Mouse (Mus musculus) heart, adult 2 months (tissue): ENCODE data around the gene Olfr633. TPM values are rescaled to one million over a fixed set of nuclear protein-coding genes. Genes with fewer than 3 reads are reported as not detected.
"Not testable (repeated sequence)": the region's sequence is repeated elsewhere in the genome, so short reads cannot be mapped to it uniquely, and the experiment has no call there.

Source experiments
- DNase-seq, 2 experiments: peaks; one replicate each; pipeline ENCODE4 v3.0.0; 2021
- H3K27ac ChIP-seq: fragments of 200-600 bp; 2 replicates; pipeline ENCODE4 v1.8.1; 2022
- H3K27me3 ChIP-seq: fragments of 200-500 bp; 2 replicates; pipeline ENCODE4 v1.6.1; 2012; ENCODE audit warnings: mild to moderate bottlenecking, low read length, inconsistent platforms, mixed read lengths; ENCODE audit not compliant: control insufficient read depth, insufficient read depth
- H3K36me3 ChIP-seq: fragments of 200-500 bp; 2 replicates; pipeline ENCODE4 v1.6.1; 2012; ENCODE audit warnings: low read length, inconsistent platforms; ENCODE audit not compliant: control insufficient read depth, insufficient read depth
- H3K4me1 ChIP-seq: fragments of 200-500 bp; 2 replicates; pipeline ENCODE4 v1.6.1; 2011; ENCODE audit warnings: low read length; ENCODE audit not compliant: control insufficient read depth, insufficient read depth
- H3K4me3 ChIP-seq: fragments of 200-600 bp; 2 replicates; pipeline ENCODE4 v1.8.1; 2022
- H3K79me2 ChIP-seq: fragments of 200-500 bp; replicated peaks from 2 replicates; pipeline ENCODE4 v1.6.1; 2012; ENCODE audit warnings: mild to moderate bottlenecking, inconsistent platforms, low read length, moderate library complexity, mixed read lengths; ENCODE audit not compliant: control insufficient read depth, insufficient read depth
- H3K9ac ChIP-seq: fragments of 200-500 bp; 2 replicates; pipeline ENCODE4 v1.6.1; 2012; ENCODE audit warnings: low read depth, mild to moderate bottlenecking, control low read depth, inconsistent platforms, low read length, mixed read lengths
- CTCF ChIP-seq: fragments of 200-600 bp; IDR thresholded peaks from 2 replicates; pipeline ENCODE4 v1.8.1; 2022; ENCODE audit warnings: antibody characterized with exemption, mild to moderate bottlenecking, moderate library complexity
- EP300 ChIP-seq: fragments of 200-500 bp; IDR thresholded peaks from 2 replicates; pipeline ENCODE4 v1.6.1; 2011; ENCODE audit warnings: low read depth, low read length, control low read depth; ENCODE audit not compliant: insufficient read depth
- POLR2A ChIP-seq: fragments of 200-500 bp; IDR thresholded peaks from 2 replicates; pipeline ENCODE4 v1.6.1; 2011; ENCODE audit warnings: mild to moderate bottlenecking, low read depth, low read length, control low read depth; ENCODE audit not compliant: insufficient read depth
- WGBS: fragments of 180-500 bp; shearing (Covaris S2); methylation state at CpG from one replicate; pipeline ENCODE4 v1.1.7; 2018; 5-methylcytosine and 5-hydroxymethylcytosine counted together
- intact Hi-C: fragments of 180-260 bp; cut with DNase I; formaldehyde crosslinking; loops from one replicate; pipeline ENCODE4 v1.15.1; 2025
- polyA plus RNA-seq: library from polyadenylated mRNA; depleted of rRNA; stranded (reverse); fragments of >200 nt; gene quantifications from 2 replicates; pipeline ENCODE4 v1.2.3, GENCODE M21; 2012; rRNA removed
- total RNA-seq, 2 experiments: library from RNA; stranded (reverse); gene quantifications; 2 replicates each; pipeline ENCODE4 v1.2.3; 2021

Olfr633 gene
- total and polyA plus RNA-seq, 3 experiments, result not detected

DNA sequence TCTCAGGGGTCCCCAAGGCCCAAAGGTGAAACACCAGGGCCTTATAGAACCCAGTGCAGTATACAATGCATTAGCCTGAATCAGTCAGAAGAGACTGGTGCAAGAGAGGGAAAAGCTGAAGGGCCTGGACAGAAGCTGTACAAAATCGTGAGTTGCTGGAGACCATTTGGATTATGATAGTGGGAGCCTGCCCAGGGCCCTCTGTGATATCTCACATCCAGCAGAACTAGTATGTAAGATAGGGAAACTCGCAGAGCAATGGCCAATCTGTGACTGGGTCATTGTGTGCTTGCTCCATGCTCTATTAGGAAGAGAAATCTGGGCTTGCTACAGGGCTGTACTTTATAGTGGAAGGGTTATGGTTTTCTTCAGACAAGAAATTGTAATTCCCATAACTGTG is 10.0 kb upstream of the Olfr633 start, which contains the start of gene Olfr632:
Gene Olfr632 (plus strand): TSS at position 84 of the 400 bp plus-strand sequence.
- Histone ChIP-seq H3K4me3 (no peak within 1 kb of the TSS), H3K27ac (no peak within 1 kb of the TSS), H3K36me3 (no peaks in the 10 kb centered on the region), H3K4me1 (no peaks in the 10 kb centered on the region), H3K79me2 (no peaks in the 10 kb centered on the region), H3K27me3 (no peaks in the 10 kb centered on the region), H3K9ac (no peak within 1 kb of the TSS)
- DNase-seq, result no peak
- intact Hi-C loops, result no loop called here
- TF ChIP-seq POLR2A, result no peak
- no peak for TF ChIP-seq EP300
- no peak for TF ChIP-seq CTCF
- 32% methylated on average over 2 of the region's 2 CpGs for whole genome bisulfite sequencing

DNA sequence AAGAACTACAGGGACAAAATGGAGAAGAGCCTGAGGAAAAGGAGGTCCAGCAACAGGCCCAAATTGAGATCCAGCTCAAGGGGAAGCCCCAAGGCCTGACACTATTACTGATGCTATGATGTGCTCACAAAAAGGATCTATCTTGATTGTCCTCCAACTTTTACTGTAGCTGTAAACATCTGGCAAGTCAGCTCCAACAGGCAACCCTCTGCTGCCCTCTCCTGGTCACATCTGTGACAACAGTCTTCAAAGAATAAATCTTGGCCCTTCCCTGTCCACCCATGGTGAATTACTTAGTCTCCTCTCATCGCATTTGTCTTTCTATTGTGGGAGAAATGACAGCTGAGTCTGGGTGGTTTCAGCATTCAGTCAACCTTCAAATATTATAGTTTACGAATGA is 1.5 kb upstream of the Olfr633 start:
- 18% methylated on average over 2 of the region's 2 CpGs for WGBS
- H3K4me1 ChIP-seq, result no peaks in the 10 kb centered on the region
- TF ChIP-seq POLR2A (no peak), CTCF (peak; percentile 73)
- intact Hi-C loops, result no loop called here
- H3K9ac ChIP-seq, result no peak overlapping the region
- no peaks in the 10 kb centered on the region for H3K79me2 ChIP-seq
- peak in 1 of 2 experiments; percentile 22 for DNase-seq
- no peaks in the 10 kb centered on the region for H3K36me3 ChIP-seq
- no peak overlapping the region for H3K27ac ChIP-seq
- H3K27me3 ChIP-seq, result no peaks in the 10 kb centered on the region
- H3K4me3 ChIP-seq, result no peak overlapping the region

DNA sequence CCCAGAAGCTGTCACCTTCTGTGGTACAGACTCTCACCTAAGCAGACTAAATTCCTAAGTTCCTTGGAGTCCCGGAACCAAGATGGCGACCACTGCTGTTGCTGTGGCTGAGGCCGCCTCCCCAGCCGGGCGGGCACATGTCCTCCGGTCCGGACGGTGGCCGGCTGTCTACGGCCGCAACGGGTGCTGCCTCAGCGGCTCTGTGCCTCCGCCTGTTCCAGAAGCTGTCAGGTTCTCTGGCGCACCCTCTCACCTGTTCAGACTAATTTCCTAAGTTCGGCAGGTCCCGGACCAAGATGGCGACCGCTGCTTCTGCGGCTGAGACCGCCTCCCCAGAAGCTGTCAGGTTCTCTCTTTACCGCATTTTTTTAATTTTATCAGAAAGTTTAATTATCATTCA is 22.6 kb downstream of the Olfr633 start:
- H3K4me3 ChIP-seq, DNase-seq, H3K27me3 ChIP-seq, H3K9ac ChIP-seq, H3K79me2 ChIP-seq, H3K4me1 ChIP-seq, H3K27ac ChIP-seq, intact Hi-C loops, H3K36me3 ChIP-seq: not testable (repeated sequence)
- 90% methylated on average over 22 of the region's 22 CpGs for WGBS

DNA sequence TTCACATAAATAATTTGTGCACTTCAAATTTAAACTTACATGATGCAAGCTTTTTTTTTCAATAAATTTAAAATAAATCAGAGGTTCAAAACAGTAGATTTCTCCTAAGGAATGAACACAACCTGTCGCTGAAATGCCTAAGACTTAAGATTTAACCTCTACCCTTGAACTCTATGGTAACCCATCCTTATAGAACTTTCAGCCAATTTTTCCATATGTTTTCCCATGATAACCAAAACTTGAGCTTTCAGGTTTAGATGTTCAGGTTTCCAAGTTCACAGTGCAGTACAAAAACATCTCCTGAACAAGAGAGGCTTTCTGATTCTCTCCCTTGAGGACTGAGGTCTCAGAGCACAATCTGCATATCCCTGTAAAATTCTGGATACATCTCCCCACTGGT is 26.6 kb downstream of the Olfr633 start, which contains the start of gene Olfr635:
Gene Olfr635 (plus strand): TSS at position 301 of the 400 bp plus-strand sequence.
- H3K9ac ChIP-seq, result no peak within 1 kb of the TSS
- 73% methylated on average over 1 of the region's 1 CpGs for WGBS
- no peak within 1 kb of the TSS for H3K4me3 ChIP-seq
- H3K36me3 ChIP-seq, result no peaks in the 10 kb centered on the region
- H3K27ac ChIP-seq, result no peak within 1 kb of the TSS
- TF ChIP-seq CTCF (no peak), POLR2A (no peak), EP300 (no peak)
- H3K4me1 ChIP-seq, result no peaks in the 10 kb centered on the region
- intact Hi-C loops, result no loop called here
- no peak for DNase-seq
- H3K79me2 ChIP-seq, result no peaks in the 10 kb centered on the region
- no peaks in the 10 kb centered on the region for H3K27me3 ChIP-seq

DNA sequence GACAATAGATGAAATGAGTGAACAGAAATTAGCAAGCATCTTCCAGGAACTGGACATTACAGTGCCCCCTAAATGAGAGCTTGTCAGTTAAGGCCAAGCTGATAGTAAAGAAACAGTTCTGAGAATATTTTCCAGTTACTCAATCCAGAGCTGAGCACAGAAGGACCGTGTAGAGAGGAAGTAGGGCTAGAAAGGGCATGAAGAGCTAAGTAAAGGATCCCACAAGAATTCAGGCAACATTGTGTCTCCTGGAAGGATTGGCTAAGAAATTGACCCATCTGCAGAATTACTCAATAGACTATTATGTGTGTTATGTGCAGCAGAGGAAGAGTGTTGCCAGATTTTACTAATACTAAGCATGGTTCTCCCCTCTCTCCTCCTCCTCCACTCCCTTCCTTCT is 27.5 kb downstream of the Olfr633 start:
- Histone ChIP-seq H3K4me3 (no peak overlapping the region), H3K27me3 (no peaks in the 10 kb centered on the region), H3K36me3 (no peaks in the 10 kb centered on the region), H3K27ac (no peak overlapping the region), H3K9ac (no peak overlapping the region), H3K4me1 (no peaks in the 10 kb centered on the region), H3K79me2 (no peaks in the 10 kb centered on the region)
- intact Hi-C loops, result no loop called here
- no peak for TF ChIP-seq EP300
- 20% methylated on average over 1 of the region's 1 CpGs for WGBS
- DNase-seq, result no peak

DNA sequence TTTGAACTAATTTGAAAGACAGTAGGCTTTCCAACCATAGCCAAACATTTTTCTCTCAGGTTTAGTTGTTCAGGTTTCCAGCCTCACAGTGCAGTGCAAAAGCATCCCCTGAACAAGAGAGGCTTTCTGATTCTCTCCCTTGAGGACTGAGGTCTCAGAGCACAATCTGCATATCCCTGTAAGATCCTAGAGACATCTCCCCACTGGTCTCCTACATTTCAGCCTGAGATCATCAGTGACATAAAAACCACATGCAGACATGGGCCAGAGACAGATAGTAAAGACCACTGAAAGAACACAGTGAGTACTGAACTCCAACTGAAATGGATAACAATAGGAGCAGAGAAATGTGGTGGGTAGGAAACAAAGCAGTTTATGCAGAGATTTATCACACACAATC is 54.2 kb downstream of the Olfr633 start, which contains the start of gene Olfr638:
Gene Olfr638 (plus strand): TSS at position 301 of the 400 bp plus-strand sequence.
- Histone ChIP-seq H3K4me1 (no peaks in the 10 kb centered on the region), H3K27me3 (no peaks in the 10 kb centered on the region), H3K36me3 (no peaks in the 10 kb centered on the region), H3K4me3 (no peak within 1 kb of the TSS), H3K9ac (no peak within 1 kb of the TSS), H3K79me2 (no peaks in the 10 kb centered on the region), H3K27ac (no peak within 1 kb of the TSS)
- DNase-seq, result no peak
- TF ChIP-seq POLR2A, result no peak
- no peak for TF ChIP-seq CTCF
- no peak for TF ChIP-seq EP300
- intact Hi-C loops, result no loop called here

Other genes with a start within 250 kb of the Olfr633 start
Only the 30 nearest of the 33 such genes appear.
- not detected for gene Olfr628, start 214.1 kb upstream of the Olfr633 start, total RNA-seq
- gene Olfr628, start 214.1 kb upstream of the Olfr633 start, polyA plus RNA-seq, result not detected in 2 replicates
- not detected for gene Olfr629, start 199.5 kb upstream of the Olfr633 start, total RNA-seq
- gene Olfr629, start 199.5 kb upstream of the Olfr633 start, polyA plus RNA-seq, result not detected in 2 replicates
- gene Olfr630, start 187.1 kb upstream of the Olfr633 start, total RNA-seq, result not detected
- not detected in 2 replicates for gene Olfr630, start 187.1 kb upstream of the Olfr633 start, polyA plus RNA-seq
- gene Olfr69, start 172.8 kb upstream of the Olfr633 start, total RNA-seq, result not detected
- gene Olfr69, start 172.8 kb upstream of the Olfr633 start, polyA plus RNA-seq, result not detected in 2 replicates
- gene Olfr68, start 164.7 kb upstream of the Olfr633 start, total RNA-seq, result not detected
- not detected in 2 replicates for gene Olfr68, start 164.7 kb upstream of the Olfr633 start, polyA plus RNA-seq
- not detected for gene Olfr67, start 152.6 kb upstream of the Olfr633 start, total RNA-seq
- gene Olfr67, start 152.6 kb upstream of the Olfr633 start, polyA plus RNA-seq, result not detected in 2 replicates
- gene Hbb-bt, start 130.4 kb upstream of the Olfr633 start, total RNA-seq, result 1,000 to 10,000 TPM in 1 of 2 experiments, 100 to 1,000 TPM in 1; 558 to 4,688 TPM
- 954 and 7,998 TPM in 2 replicates for gene Hbb-bt, start 130.4 kb upstream of the Olfr633 start, polyA plus RNA-seq
- gene Hbb-bs, start 116.3 kb upstream of the Olfr633 start, total RNA-seq, result over 10,000 TPM in 1 of 2 experiments, 1,000 to 10,000 TPM in 1; 5,780 to 41,164 TPM
- 10,215 and 68,774 TPM in 2 replicates for gene Hbb-bs, start 116.3 kb upstream of the Olfr633 start, polyA plus RNA-seq
- gene Hbb-bh2, start 103.9 kb upstream of the Olfr633 start, total RNA-seq, result not detected
- gene Hbb-bh2, start 103.9 kb upstream of the Olfr633 start, polyA plus RNA-seq, result not detected in 2 replicates
- not detected for gene Hbb-bh1, start 101.3 kb upstream of the Olfr633 start, total RNA-seq
- not detected in 2 replicates for gene Hbb-bh1, start 101.3 kb upstream of the Olfr633 start, polyA plus RNA-seq
- gene Hbb-y, start 91.2 kb upstream of the Olfr633 start, total RNA-seq, result not detected
- not detected in 2 replicates for gene Hbb-y, start 91.2 kb upstream of the Olfr633 start, polyA plus RNA-seq
- gene Olfr66, start 58.2 kb upstream of the Olfr633 start, total RNA-seq, result not detected
- gene Olfr66, start 58.2 kb upstream of the Olfr633 start, polyA plus RNA-seq, result not detected in 2 replicates
- gene Olfr64, start 50.0 kb upstream of the Olfr633 start, total RNA-seq, result not detected
- gene Olfr64, start 50.0 kb upstream of the Olfr633 start, polyA plus RNA-seq, result not detected in 2 replicates
- gene Olfr65, start 41.0 kb upstream of the Olfr633 start, total RNA-seq, result not detected
- gene Olfr65, start 41.0 kb upstream of the Olfr633 start, polyA plus RNA-seq, result not detected in 2 replicates
- not detected for gene Olfr631, start 15.6 kb upstream of the Olfr633 start, total RNA-seq
- gene Olfr631, start 15.6 kb upstream of the Olfr633 start, polyA plus RNA-seq, result not detected in 2 replicates
- not detected for gene Olfr632, start 10.1 kb upstream of the Olfr633 start, total RNA-seq
- gene Olfr632, start 10.1 kb upstream of the Olfr633 start, polyA plus RNA-seq, result not detected in 2 replicates
- not detected for gene Olfr635, start 26.7 kb downstream of the Olfr633 start, total RNA-seq
- not detected in 2 replicates for gene Olfr635, start 26.7 kb downstream of the Olfr633 start, polyA plus RNA-seq
- gene Olfr638, start 54.3 kb downstream of the Olfr633 start, total RNA-seq, result not detected
- gene Olfr638, start 54.3 kb downstream of the Olfr633 start, polyA plus RNA-seq, result not detected in 2 replicates
- gene Olfr639, start 72.9 kb downstream of the Olfr633 start, total RNA-seq, result under 1 TPM in 1 of 2 experiments, not detected in 1; 0.02 TPM
- not detected in 2 replicates for gene Olfr639, start 72.9 kb downstream of the Olfr633 start, polyA plus RNA-seq
- not detected for gene Olfr640, start 81.1 kb downstream of the Olfr633 start, total RNA-seq
- gene Olfr640, start 81.1 kb downstream of the Olfr633 start, polyA plus RNA-seq, result not detected in 2 replicates
- gene Olfr641, start 91.0 kb downstream of the Olfr633 start, total RNA-seq, result not detected
- not detected in 2 replicates for gene Olfr641, start 91.0 kb downstream of the Olfr633 start, polyA plus RNA-seq
- gene Olfr642, start 108.2 kb downstream of the Olfr633 start, total RNA-seq, result not detected
- not detected in 2 replicates for gene Olfr642, start 108.2 kb downstream of the Olfr633 start, polyA plus RNA-seq
- gene 4930516K23Rik, start 117.0 kb downstream of the Olfr633 start, total RNA-seq, result not detected
- gene 4930516K23Rik, start 117.0 kb downstream of the Olfr633 start, polyA plus RNA-seq, result not detected in 2 replicates
- gene Olfr644, start 127.4 kb downstream of the Olfr633 start, total RNA-seq, result not detected
- gene Olfr644, start 127.4 kb downstream of the Olfr633 start, polyA plus RNA-seq, result not detected in 2 replicates
- not detected for gene Olfr645, start 141.0 kb downstream of the Olfr633 start, total RNA-seq
- gene Olfr645, start 141.0 kb downstream of the Olfr633 start, polyA plus RNA-seq, result not detected in 2 replicates
- under 1 TPM in 1 of 2 experiments, not detected in 1; 0.08 TPM for gene Olfr646, start 160.4 kb downstream of the Olfr633 start, total RNA-seq
- gene Olfr646, start 160.4 kb downstream of the Olfr633 start, polyA plus RNA-seq, result not detected in 2 replicates
- not detected for gene Ubqln5, start 185.4 kb downstream of the Olfr633 start, total RNA-seq
- gene Ubqln5, start 185.4 kb downstream of the Olfr633 start, polyA plus RNA-seq, result 0.06 TPM in 1 of 2 replicates, not detected in the other
- gene Olfr643, start 193.0 kb downstream of the Olfr633 start, total RNA-seq, result not detected
- gene Olfr643, start 193.0 kb downstream of the Olfr633 start, polyA plus RNA-seq, result not detected in 2 replicates
- not detected for gene Ubqln3, start 198.8 kb downstream of the Olfr633 start, total RNA-seq
- gene Ubqln3, start 198.8 kb downstream of the Olfr633 start, polyA plus RNA-seq, result 0.18 TPM in 2 replicates
- gene Ubqlnl, start 206.1 kb downstream of the Olfr633 start, total RNA-seq, result not detected
- gene Ubqlnl, start 206.1 kb downstream of the Olfr633 start, polyA plus RNA-seq, result 0.06 and 0.14 TPM in 2 replicates